Mouse (Mus musculus) midbrain, embryonic 10.5 days (tissue): ENCODE measurements around the gene Osbpl3. TPM values are rescaled to one million over a fixed set of nuclear protein-coding genes. Genes with fewer than 3 reads are reported as not detected.

Experiments
- DNase-seq: peaks from one replicate; pipeline ENCODE4 v3.0.0-alpha.2; 2017; ENCODE audit warnings: low spot score
- H3K27ac ChIP-seq: fragments of 300-500 bp; sonication (generic); replicated peaks from 2 replicates; pipeline ENCODE4 v1.5.1; 2016; ENCODE audit warnings: mild to moderate bottlenecking
- H3K27me3 ChIP-seq: fragments of 300-500 bp; sonication (generic); 2 replicates; pipeline ENCODE4 v1.6.1; 2016; ENCODE audit warnings: low read depth, mild to moderate bottlenecking; ENCODE audit not compliant: poor library complexity, severe bottlenecking
- H3K36me3 ChIP-seq: fragments of 300-500 bp; sonication (generic); 2 replicates; pipeline ENCODE4 v1.6.1; 2016; ENCODE audit warnings: mild to moderate bottlenecking, moderate library complexity
- H3K4me1 ChIP-seq: fragments of 300-500 bp; sonication (generic); 2 replicates; pipeline ENCODE4 v1.6.1; 2016
- H3K4me3 ChIP-seq: fragments of 300-500 bp; sonication (generic); 2 replicates; pipeline ENCODE4 v1.5.1; 2016; ENCODE audit warnings: mild to moderate bottlenecking, moderate library complexity
- H3K9me3 ChIP-seq: fragments of 300-500 bp; sonication (generic); replicated peaks from 2 replicates; pipeline ENCODE4 v1.6.1; 2016; ENCODE audit warnings: mild to moderate bottlenecking
- WGBS: fragments of 180-500 bp; shearing (Covaris S2); methylation state at CpG from one replicate; pipeline ENCODE4 v1.1.7; 2016; 5-methylcytosine and 5-hydroxymethylcytosine counted together
- polyA plus RNA-seq: library from polyadenylated mRNA; unstranded; fragments of >200 nt; fragmentation: Nextera tagmentation; extraction: Ambion mirVana; gene quantifications from 2 replicates; pipeline ENCODE4 v1.2.1, GENCODE M21; 2016

The Osbpl3 gene
- polyA plus RNA-seq, 1 experiment from 2014 or later, result 7.3 TPM

GRCm38 (mm10) chr6:50262310-50262709, 193.7 kb downstream of the Osbpl3 start:
- WGBS, result 29% methylated on average over 7 of the region's 7 CpGs
- Histone ChIP-seq H3K4me1 (peaks cover 21% of the 10 kb centered on the region), H3K36me3 (no peaks in the 10 kb centered on the region), H3K9me3 (no peaks in the 10 kb centered on the region), H3K4me3 (peak overlapping the region; percentile 65), H3K27ac (peak overlapping the region; percentile 86), H3K27me3 (no peaks in the 10 kb centered on the region)
- DNase-seq, result no peak

DNA sequence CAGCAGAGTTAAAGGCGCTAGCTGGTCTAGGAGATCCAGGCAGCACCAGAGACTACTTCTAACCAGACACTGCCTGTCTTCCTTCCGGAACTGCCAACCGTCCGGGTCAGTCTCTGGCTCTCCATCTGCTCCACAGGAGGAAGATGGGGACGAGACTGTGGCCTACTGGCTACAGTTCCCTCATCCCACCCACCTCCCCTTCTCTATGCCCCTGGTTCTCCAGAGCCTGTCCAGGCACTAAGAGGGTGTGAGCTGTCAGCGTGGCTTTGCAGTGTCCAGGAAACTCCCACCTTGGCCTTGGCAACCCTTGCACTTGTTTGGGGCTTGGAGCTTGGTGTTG, 194.1 kb downstream of the Osbpl3 start:
- under 1% methylated on average over 6 of the region's 6 CpGs for WGBS
- H3K27ac ChIP-seq, result peak overlapping the region; percentile 86
- peak overlapping the region; percentile 65 for H3K4me3 ChIP-seq
- H3K9me3 ChIP-seq, result no peaks in the 10 kb centered on the region
- no peaks in the 10 kb centered on the region for H3K27me3 ChIP-seq
- DNase-seq, result no peak
- peaks cover 21% of the 10 kb centered on the region for H3K4me1 ChIP-seq
- no peaks in the 10 kb centered on the region for H3K36me3 ChIP-seq

DNA sequence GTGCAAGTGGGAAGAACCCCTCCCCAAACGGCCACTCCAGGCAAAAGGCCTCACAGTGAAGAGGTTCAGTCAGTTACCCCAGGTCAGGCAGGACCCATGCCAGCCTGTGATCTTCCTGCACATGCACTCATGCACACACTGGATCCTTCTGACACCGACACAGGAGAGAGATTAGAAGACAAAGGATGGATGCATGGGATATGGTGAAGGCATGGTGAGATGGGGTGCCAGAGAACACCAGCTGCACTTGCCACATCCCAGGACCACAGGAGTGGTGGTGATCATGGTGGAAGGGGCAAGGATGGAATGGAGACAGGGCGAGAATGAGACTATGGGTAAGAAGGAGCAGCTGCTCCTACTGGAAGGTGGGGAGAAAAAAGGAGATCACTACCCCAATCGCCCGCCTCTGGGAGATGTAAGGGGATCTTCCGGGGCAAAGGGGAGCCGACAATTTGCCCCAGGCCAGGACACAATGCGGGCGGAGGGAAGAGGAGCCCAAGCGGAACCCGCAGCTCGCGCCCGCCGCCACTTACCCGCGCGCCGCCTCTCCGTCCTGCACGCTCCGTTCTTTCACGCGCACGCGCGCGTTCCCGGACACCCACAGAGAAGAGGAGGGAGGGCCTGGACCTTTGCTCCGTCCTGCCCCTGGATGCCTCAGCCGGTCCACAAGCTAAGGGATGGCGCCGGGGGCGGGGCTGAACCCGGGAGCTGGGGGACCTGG, 194.6 kb downstream of the Osbpl3 start:
- no peaks in the 10 kb centered on the region for H3K27me3 ChIP-seq
- H3K27ac ChIP-seq, result peak overlapping the region; percentile 86
- peak overlapping the region; percentile 65 for H3K4me3 ChIP-seq
- H3K36me3 ChIP-seq, result no peaks in the 10 kb centered on the region
- peak; percentile 88 for DNase-seq
- H3K9me3 ChIP-seq, result no peaks in the 10 kb centered on the region
- H3K4me1 ChIP-seq, result peaks cover 21% of the 10 kb centered on the region
- WGBS, result 1% methylated on average over 35 of the region's 35 CpGs

DNA sequence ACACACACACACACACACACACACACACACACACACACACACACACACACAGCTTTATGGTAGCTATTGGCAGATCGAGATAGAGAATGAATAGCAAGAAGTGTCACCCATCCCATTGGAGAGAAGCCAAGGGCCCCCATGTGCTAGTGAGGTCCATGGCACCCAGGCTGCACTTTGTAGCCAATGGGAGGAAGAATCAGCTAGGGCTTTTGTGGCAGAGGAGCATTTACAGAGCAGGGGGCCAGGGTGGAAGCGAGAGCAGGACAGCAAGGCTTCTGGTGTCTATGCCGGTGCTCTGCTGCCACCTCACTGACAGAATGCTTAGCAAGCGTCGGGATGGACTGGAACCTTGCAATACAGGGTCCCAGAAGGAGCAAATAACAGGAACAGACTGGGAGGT, 200.6 kb downstream of the Osbpl3 start:
- no peak for DNase-seq
- Histone ChIP-seq H3K27ac (no peak overlapping the region), H3K4me1 (no peaks in the 10 kb centered on the region), H3K9me3 (no peaks in the 10 kb centered on the region), H3K36me3 (no peaks in the 10 kb centered on the region), H3K4me3 (no peak overlapping the region), H3K27me3 (no peaks in the 10 kb centered on the region)
- 81% methylated on average over 5 of the region's 5 CpGs for WGBS

DNA sequence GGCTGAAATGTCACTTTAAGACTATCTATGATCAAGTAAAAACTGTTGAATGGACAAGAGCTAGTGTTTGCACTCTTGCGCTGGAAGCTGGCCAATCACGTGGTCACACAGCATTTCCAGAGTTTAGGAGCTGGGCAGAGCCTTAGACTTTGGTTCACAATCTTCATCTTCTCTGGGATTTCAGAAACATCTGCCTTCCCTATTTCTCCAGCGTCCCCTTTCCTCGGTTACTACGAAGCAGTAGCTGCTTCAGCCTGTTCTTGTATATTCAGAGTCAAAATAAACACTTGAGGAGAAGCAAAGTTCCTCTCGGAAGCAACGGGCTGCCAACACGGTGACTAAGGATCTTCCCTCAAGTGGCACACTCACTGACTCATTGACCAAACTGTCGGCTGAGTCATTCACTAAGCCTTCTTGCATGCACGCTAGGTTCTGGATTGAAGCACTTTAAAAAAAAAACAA, 201.2 kb downstream of the Osbpl3 start:
- no peaks in the 10 kb centered on the region for H3K27me3 ChIP-seq
- DNase-seq, result no peak
- H3K36me3 ChIP-seq, result no peaks in the 10 kb centered on the region
- H3K4me3 ChIP-seq, result no peak overlapping the region
- no peak overlapping the region for H3K27ac ChIP-seq
- H3K4me1 ChIP-seq, result no peaks in the 10 kb centered on the region
- no peaks in the 10 kb centered on the region for H3K9me3 ChIP-seq
- 75% methylated on average over 10 of the region's 10 CpGs for WGBS

DNA sequence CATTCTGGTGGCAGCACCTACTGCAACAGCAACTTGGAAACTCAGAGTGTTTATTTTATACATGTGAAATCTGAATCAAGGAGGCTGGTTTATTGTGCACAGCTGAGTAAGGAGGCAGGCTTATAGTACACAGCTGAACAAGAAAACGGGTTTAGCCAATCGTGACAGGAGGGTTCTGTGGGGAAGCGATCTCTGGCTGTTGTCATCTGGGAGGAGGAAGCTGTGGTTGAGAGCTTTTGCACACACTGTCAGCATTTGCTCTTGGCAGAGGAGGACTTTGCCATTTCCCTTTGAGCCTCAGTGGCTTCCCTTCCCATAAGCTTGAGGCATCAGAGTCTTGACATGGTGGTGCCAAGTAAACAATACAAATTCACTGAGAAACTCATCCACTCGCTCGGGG, 203.3 kb downstream of the Osbpl3 start:
- H3K27me3 ChIP-seq, result no peaks in the 10 kb centered on the region
- H3K36me3 ChIP-seq, result no peaks in the 10 kb centered on the region
- no peaks in the 10 kb centered on the region for H3K9me3 ChIP-seq
- no peak for DNase-seq
- 79% methylated on average over 5 of the region's 5 CpGs for WGBS
- no peaks in the 10 kb centered on the region for H3K4me1 ChIP-seq
- H3K4me3 ChIP-seq, result no peak overlapping the region
- no peak overlapping the region for H3K27ac ChIP-seq

- H3K27ac ChIP-seq, result no peak overlapping the region
- H3K9me3 ChIP-seq, result no peaks in the 10 kb centered on the region
- 95% methylated on average over 4 of the region's 4 CpGs for WGBS
- H3K4me1 ChIP-seq, result no peaks in the 10 kb centered on the region
- H3K36me3 ChIP-seq, result no peaks in the 10 kb centered on the region
- H3K27me3 ChIP-seq, result no peaks in the 10 kb centered on the region
- no peak for DNase-seq
- H3K4me3 ChIP-seq, result no peak overlapping the region
These were observed 208.2 kb downstream of the Osbpl3 start for GRCm38 (mm10) chr6:50247791-50248190.

DNA sequence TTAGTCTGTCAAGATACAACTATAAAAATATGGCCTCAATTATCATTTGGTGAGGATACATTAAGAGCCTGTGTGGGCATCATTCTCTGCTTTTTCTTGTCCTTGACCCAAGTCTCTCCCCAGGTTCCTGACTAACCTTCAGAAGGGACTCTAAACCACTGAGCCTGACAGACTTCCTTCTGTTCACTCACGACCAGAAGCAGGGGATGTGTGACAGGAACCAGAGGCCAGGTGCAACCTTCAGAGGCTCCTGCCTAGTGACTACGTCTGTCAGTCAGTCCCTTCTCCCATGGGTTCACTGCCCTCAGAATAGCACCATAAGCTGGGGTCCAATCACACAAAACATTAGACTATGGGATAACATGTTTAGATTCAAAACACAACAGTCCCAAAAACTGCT, 208.6 kb downstream of the Osbpl3 start:
- Histone ChIP-seq H3K4me3 (no peak overlapping the region), H3K27ac (no peak overlapping the region), H3K36me3 (no peaks in the 10 kb centered on the region), H3K27me3 (no peaks in the 10 kb centered on the region), H3K9me3 (no peaks in the 10 kb centered on the region), H3K4me1 (no peaks in the 10 kb centered on the region)
- DNase-seq, result no peak
- whole genome bisulfite sequencing, result 83% methylated on average over 2 of the region's 2 CpGs

GRCm38 (mm10) chr6:50244967-50245366, 211.0 kb downstream of the Osbpl3 start:
- H3K9me3 ChIP-seq, result no peaks in the 10 kb centered on the region
- no peak for DNase-seq
- no peak overlapping the region for H3K27ac ChIP-seq
- no peaks in the 10 kb centered on the region for H3K36me3 ChIP-seq
- no peaks in the 10 kb centered on the region for H3K27me3 ChIP-seq
- H3K4me3 ChIP-seq, result no peak overlapping the region
- no peaks in the 10 kb centered on the region for H3K4me1 ChIP-seq
- 86% methylated on average over 4 of the region's 4 CpGs for WGBS

DNA sequence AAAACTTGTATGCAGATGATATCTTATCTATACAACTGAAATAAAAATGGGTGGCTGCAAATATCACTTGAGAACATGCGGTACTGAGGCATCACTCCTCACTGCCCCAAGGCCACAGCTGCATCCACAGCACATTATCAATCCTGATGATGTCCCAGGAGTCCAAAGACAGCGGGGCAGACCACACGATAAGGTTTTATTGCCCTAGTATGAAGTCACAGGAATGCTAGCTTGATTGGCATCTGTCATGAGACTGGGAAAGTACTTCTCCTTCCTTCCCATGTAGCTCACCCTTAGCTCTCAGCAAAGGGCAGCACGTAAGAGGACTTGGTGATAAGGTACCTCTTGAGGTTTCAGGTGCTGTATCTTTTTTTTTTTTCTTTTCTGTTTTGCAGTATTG, 211.9 kb downstream of the Osbpl3 start:
- Histone ChIP-seq H3K4me3 (no peak overlapping the region), H3K36me3 (no peaks in the 10 kb centered on the region), H3K9me3 (no peaks in the 10 kb centered on the region), H3K27me3 (no peaks in the 10 kb centered on the region), H3K4me1 (no peaks in the 10 kb centered on the region), H3K27ac (no peak overlapping the region)
- 92% methylated on average over 4 of the region's 4 CpGs for WGBS
- no peak for DNase-seq

Other genes with a start within 250 kb of the Osbpl3 start
- gene Gsdme, start 192.3 kb downstream of the Osbpl3 start, polyA plus RNA-seq, result 52.9 and 56.6 TPM in 2 replicates
- gene Cycs, start 110.3 kb upstream of the Osbpl3 start, polyA plus RNA-seq, result 74.6 and 83.3 TPM in 2 replicates
- gene 4921507P07Rik, start 140.4 kb upstream of the Osbpl3 start, polyA plus RNA-seq, result 0.49 and 0.63 TPM in 2 replicates
- gene Npvf, start 198.2 kb upstream of the Osbpl3 start, polyA plus RNA-seq, result not detected in 2 replicates